Mouse (Mus musculus) liver, embryonic 12.5 days (tissue): ENCODE measurements around the gene Cd96. TPM values are rescaled to one million over a fixed set of nuclear protein-coding genes. Genes with fewer than 3 reads are reported as not detected.

ENCODE experiments used
- ATAC-seq: fragments of 200-750 bp; cut with Nextera tagmentation; 2 replicates; pipeline ENCODE4 v1.8.0; 2017; ENCODE audit warnings: moderate number of reproducible peaks, mild to moderate bottlenecking, moderate library complexity
- H3K27ac ChIP-seq: fragments of 300-500 bp; sonication (generic); 2 replicates; pipeline ENCODE4 v1.5.1; 2016; ENCODE audit warnings: mild to moderate bottlenecking
- H3K27me3 ChIP-seq: fragments of 300-500 bp; sonication (generic); replicated peaks from 2 replicates; pipeline ENCODE4 v1.6.1; 2016; ENCODE audit warnings: mild to moderate bottlenecking, moderate library complexity
- H3K36me3 ChIP-seq: fragments of 300-500 bp; sonication (generic); 2 replicates; pipeline ENCODE4 v1.6.1; 2016; ENCODE audit warnings: mild to moderate bottlenecking, moderate library complexity
- H3K4me1 ChIP-seq: fragments of 300-500 bp; sonication (generic); 2 replicates; pipeline ENCODE4 v1.6.1; 2016
- H3K4me2 ChIP-seq: fragments of 300-500 bp; sonication (generic); 2 replicates; pipeline ENCODE4 v1.6.1; 2016; ENCODE audit warnings: mild to moderate bottlenecking, moderate library complexity
- H3K4me3 ChIP-seq: fragments of 300-500 bp; sonication (generic); 2 replicates; pipeline ENCODE4 v1.5.1; 2016; ENCODE audit warnings: mild to moderate bottlenecking, moderate library complexity
- H3K9ac ChIP-seq: fragments of 300-500 bp; sonication (generic); 2 replicates; pipeline ENCODE4 v1.6.1; 2016; ENCODE audit warnings: mild to moderate bottlenecking, moderate library complexity
- H3K9me3 ChIP-seq: fragments of 300-500 bp; sonication (generic); replicated peaks from 2 replicates; pipeline ENCODE4 v1.6.1; 2016; ENCODE audit warnings: mild to moderate bottlenecking, moderate library complexity
- WGBS: fragments of 180-500 bp; shearing (Covaris S2); methylation state at CpG from one replicate; pipeline ENCODE4 v1.1.7; 2016; ENCODE audit not compliant: insufficient replicate concordance; 5-methylcytosine and 5-hydroxymethylcytosine counted together
- polyA plus RNA-seq: library from polyadenylated mRNA; unstranded; fragments of >200 nt; fragmentation: Nextera tagmentation; extraction: Ambion mirVana; gene quantifications from 2 replicates; pipeline ENCODE4 v1.2.1, GENCODE M21; 2016

Cd96 gene
- polyA plus RNA-seq, 1 experiment from 2014 or later: 0.15 TPM

DNA sequence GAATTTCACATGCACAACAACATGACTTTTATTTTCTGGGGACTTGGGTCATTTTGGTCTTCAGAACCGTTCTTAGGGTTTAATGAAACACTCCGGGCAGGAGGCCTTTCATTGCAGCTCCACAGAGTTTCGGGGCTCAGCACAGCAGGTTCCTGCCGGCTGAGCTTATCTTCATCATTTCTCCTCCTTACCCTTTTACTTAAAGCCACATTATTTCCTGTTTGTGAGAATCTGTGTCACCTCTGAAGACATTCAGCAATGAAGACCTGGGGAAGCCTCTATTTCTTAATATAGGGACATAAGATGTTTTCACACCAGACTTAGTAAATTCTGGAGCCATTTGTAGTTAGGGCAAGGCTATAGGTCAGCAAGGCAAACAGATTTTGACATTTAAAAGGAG, 12.6 kb downstream of the Cd96 start:
- no peaks in the 10 kb centered on the region for H3K36me3 ChIP-seq
- no peak overlapping the region for H3K9ac ChIP-seq

DNA sequence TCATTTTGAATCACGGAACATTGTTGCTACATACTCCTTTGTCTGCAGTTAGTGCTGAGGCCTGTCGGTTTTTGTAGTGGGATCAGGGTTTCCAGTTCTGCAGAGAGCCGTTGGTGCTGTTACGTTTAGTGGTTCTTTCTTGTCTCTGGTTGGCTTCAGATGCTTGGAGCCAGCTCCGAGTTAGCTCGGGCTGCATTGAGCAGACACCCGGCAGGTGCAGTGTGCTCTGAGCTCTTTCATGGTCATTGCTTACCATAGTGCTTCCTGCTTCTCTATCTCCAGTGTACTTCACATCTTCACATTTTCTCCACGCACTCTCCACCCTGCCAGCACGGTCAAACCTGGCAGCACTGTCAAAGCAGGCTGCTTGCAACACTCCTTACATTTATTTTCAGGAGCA, 15.6 kb downstream of the Cd96 start:
- Histone ChIP-seq H3K9me3 (no peaks in the 10 kb centered on the region), H3K27ac (no peak overlapping the region), H3K36me3 (no peaks in the 10 kb centered on the region), H3K9ac (no peak overlapping the region), H3K27me3 (no peaks in the 10 kb centered on the region), H3K4me2 (no peak overlapping the region), H3K4me1 (no peaks in the 10 kb centered on the region), H3K4me3 (no peak overlapping the region)
- ATAC-seq: no peak
- 60% methylated on average over 9 of the region's 9 CpGs for WGBS

More for the DNA sequence above, 12.6 kb downstream of the Cd96 start:
- Histone ChIP-seq H3K9me3 (no peaks in the 10 kb centered on the region), H3K27me3 (no peaks in the 10 kb centered on the region), H3K27ac (no peak overlapping the region), H3K4me1 (no peaks in the 10 kb centered on the region), H3K4me2 (no peak overlapping the region), H3K4me3 (no peak overlapping the region)
- no peak for ATAC-seq
- 27% methylated on average over 4 of the region's 4 CpGs for WGBS

DNA sequence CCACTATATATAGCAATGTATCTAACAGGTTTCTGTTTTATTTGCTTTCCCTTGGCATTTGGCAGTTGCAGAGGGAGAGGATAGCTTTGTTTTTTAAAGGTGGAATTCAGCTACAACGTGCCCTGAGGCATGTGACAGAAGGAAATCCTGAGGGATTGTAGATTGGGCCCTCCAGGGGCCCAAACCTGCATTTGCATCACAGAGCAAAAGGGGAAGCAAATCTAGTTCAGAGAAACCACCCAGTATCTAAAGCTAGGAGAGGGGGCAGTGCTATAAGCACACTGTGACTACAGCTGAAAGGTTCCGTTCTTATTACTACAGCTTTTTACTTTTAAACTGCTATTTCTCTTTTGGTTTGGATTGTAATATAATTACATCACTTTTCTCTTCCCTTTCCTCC, 18.3 kb downstream of the Cd96 start:
- WGBS: 20% methylated on average over 2 of the region's 2 CpGs
- ATAC-seq: no peak
- no peaks in the 10 kb centered on the region for H3K4me1 ChIP-seq

GRCm38 (mm10) chr16:46100286-46100685, 19.8 kb downstream of the Cd96 start:
- H3K9me3 ChIP-seq: no peaks in the 10 kb centered on the region
- no peaks in the 10 kb centered on the region for H3K27me3 ChIP-seq
- no peak overlapping the region for H3K27ac ChIP-seq
- H3K4me2 ChIP-seq: no peak overlapping the region
- no peak overlapping the region for H3K9ac ChIP-seq
- H3K36me3 ChIP-seq: no peaks in the 10 kb centered on the region
- ATAC-seq: no peak
- WGBS: 47% methylated on average over 2 of the region's 2 CpGs
- H3K4me3 ChIP-seq: no peak overlapping the region
- no peaks in the 10 kb centered on the region for H3K4me1 ChIP-seq

More for the DNA sequence above, 18.3 kb downstream of the Cd96 start:
- no peaks in the 10 kb centered on the region for H3K27me3 ChIP-seq
- H3K4me3 ChIP-seq: no peak overlapping the region
- H3K36me3 ChIP-seq: no peaks in the 10 kb centered on the region
- no peak overlapping the region for H3K27ac ChIP-seq
- no peak overlapping the region for H3K4me2 ChIP-seq
- H3K9ac ChIP-seq: no peak overlapping the region
- H3K9me3 ChIP-seq: no peaks in the 10 kb centered on the region

- Histone ChIP-seq H3K4me3 (no peak overlapping the region), H3K27me3 (no peaks in the 10 kb centered on the region), H3K9ac (no peak overlapping the region), H3K36me3 (no peaks in the 10 kb centered on the region), H3K9me3 (no peaks in the 10 kb centered on the region), H3K4me1 (no peaks in the 10 kb centered on the region), H3K27ac (no peak overlapping the region), H3K4me2 (no peak overlapping the region)
- ATAC-seq: no peak
- WGBS: 65% methylated on average over 9 of the region's 9 CpGs
Observed at GRCm38 (mm10) chr16:46097421-46097820, 22.6 kb downstream of the Cd96 start.

- Histone ChIP-seq H3K9me3 (no peaks in the 10 kb centered on the region), H3K36me3 (no peaks in the 10 kb centered on the region), H3K4me2 (no peak overlapping the region), H3K4me3 (no peak overlapping the region), H3K27me3 (no peaks in the 10 kb centered on the region), H3K9ac (no peak overlapping the region), H3K4me1 (no peaks in the 10 kb centered on the region), H3K27ac (no peak overlapping the region)
- ATAC-seq: no peak
- 59% methylated on average over 2 of the region's 2 CpGs for WGBS
Observed at GRCm38 (mm10) chr16:46094478-46094877, 25.6 kb downstream of the Cd96 start.

DNA sequence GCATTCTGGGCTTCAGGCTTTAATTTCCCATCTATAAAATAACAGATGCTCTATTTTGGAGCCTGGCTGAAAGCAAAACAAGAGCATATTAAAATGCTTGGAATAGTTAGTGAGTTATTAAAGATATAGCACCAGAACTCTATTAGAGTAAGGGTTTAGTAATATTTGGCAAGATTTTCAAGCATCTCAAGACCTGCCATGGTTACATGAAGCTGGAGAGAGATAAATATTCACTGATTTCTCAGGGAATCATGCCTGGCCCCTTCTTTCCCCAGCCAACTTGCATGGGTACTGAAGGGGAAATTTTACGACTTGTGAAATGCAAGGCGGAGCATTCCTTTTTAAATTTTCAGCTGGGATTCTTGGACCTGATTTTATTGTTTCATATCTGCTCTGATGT, 27.1 kb downstream of the Cd96 start:
- no peak for ATAC-seq
- Histone ChIP-seq H3K27ac (no peak overlapping the region), H3K4me2 (no peak overlapping the region), H3K4me3 (no peak overlapping the region), H3K27me3 (no peaks in the 10 kb centered on the region), H3K9me3 (no peaks in the 10 kb centered on the region), H3K4me1 (no peaks in the 10 kb centered on the region), H3K9ac (no peak overlapping the region), H3K36me3 (no peaks in the 10 kb centered on the region)
- WGBS: 87% methylated on average over 2 of the region's 2 CpGs

DNA sequence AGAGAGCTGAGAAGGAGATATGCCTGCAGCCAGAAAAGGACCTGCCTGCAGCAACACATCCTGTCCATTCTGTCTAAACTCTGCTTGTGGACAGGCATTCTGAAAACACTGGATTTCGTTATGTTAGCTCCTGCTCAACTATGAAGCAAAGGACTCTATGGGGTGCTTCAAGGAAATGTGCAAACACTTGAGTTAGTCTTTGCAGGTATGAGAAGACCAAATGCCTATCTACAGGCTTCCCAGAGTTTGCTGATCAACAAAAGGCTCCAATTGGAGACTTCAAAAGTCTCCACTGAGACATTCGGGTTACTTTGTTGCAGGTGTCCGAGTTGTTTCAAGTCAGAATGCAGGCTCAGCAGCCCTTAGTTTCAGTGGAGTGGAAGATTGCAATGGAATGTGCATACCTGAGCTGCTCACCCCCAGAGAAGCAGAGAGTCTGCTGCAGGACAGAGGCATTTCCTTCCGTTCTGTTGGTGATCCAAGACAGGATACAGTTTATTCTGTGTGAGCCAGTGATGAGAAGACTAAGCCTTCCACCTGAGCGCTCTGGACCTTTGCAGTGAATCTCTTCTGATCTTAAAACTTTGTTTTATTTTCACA, 33.1 kb downstream of the Cd96 start:
- H3K4me2 ChIP-seq: no peak overlapping the region
- no peak overlapping the region for H3K27ac ChIP-seq
- 62% methylated on average over 5 of the region's 5 CpGs for WGBS
- H3K4me3 ChIP-seq: no peak overlapping the region
- H3K9me3 ChIP-seq: no peaks in the 10 kb centered on the region
- H3K9ac ChIP-seq: no peak overlapping the region
- no peak for ATAC-seq
- H3K36me3 ChIP-seq: no peaks in the 10 kb centered on the region
- H3K4me1 ChIP-seq: no peaks in the 10 kb centered on the region
- H3K27me3 ChIP-seq: no peaks in the 10 kb centered on the region

DNA sequence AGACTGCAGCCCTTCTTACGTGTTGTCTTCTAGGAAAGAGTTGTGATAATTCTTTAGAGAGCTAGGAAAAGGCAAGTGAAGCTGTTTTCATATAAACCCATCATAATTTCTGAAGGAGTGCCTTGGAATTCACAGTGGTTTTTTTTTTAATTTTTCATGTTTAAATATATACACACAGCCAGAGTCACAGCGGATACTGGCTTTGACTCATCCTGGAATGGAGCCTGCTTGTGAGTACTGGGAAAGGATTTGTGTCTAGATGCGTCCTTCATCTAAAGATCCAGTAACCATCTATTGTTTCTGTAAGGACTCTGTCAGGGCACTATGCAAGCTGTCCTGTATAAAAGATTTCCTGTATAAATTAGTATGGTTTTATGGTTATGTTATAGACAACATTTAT, 52.1 kb downstream of the Cd96 start:
- 65% methylated on average over 3 of the region's 3 CpGs for WGBS
- H3K36me3 ChIP-seq: no peaks in the 10 kb centered on the region
- ATAC-seq: no peak
- H3K9ac ChIP-seq: no peak overlapping the region
- no peaks in the 10 kb centered on the region for H3K4me1 ChIP-seq
- H3K4me3 ChIP-seq: no peak overlapping the region
- no peaks in the 10 kb centered on the region for H3K27me3 ChIP-seq
- no peaks in the 10 kb centered on the region for H3K9me3 ChIP-seq
- no peak overlapping the region for H3K27ac ChIP-seq
- no peak overlapping the region for H3K4me2 ChIP-seq

DNA sequence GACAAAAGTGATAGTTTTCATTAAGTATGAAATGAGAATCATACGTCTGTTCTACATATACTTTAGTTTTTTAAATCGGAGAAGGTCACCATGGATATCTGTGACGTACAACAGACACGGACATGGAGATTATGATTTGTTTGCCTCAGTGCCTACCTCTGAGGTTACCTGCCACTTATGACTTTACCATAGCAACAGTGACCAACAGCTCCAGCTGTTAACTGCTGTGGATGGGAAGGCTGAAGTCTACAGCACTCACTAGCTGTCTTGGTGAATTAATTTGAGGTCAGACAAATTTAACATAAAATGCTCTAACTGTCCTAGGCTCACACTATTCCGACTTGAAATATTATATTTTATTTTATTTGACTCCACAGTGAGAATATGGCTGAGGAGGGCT, 56.8 kb downstream of the Cd96 start:
- H3K27ac ChIP-seq: no peak overlapping the region
- 82% methylated on average over 5 of the region's 5 CpGs for WGBS
- no peaks in the 10 kb centered on the region for H3K9me3 ChIP-seq
- H3K9ac ChIP-seq: no peak overlapping the region
- ATAC-seq: no peak
- no peak overlapping the region for H3K4me3 ChIP-seq
- no peaks in the 10 kb centered on the region for H3K27me3 ChIP-seq
- no peaks in the 10 kb centered on the region for H3K4me1 ChIP-seq
- H3K36me3 ChIP-seq: no peaks in the 10 kb centered on the region
- H3K4me2 ChIP-seq: no peak overlapping the region

DNA sequence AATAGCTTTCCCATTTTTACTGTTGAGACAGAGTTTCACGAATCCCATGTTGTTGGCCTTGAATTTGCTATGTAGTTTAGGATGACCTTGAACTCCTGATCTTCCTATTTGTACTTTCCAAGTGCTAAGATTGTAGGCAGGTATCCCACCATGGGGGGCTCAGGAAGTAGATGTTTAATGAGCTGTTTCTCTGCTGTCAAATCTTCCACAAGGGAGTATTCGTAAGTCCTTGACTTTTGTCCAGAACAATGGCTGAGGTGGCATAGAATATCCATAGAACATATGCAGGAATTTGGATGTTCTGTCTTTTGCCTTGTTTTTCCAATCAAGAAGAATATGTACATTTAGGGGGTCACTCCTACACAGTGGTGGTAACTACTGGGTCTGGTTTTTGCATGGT, 73.1 kb downstream of the Cd96 start:
- H3K4me3 ChIP-seq: no peak overlapping the region
- WGBS: 67% methylated on average over 2 of the region's 2 CpGs
- H3K4me1 ChIP-seq: no peaks in the 10 kb centered on the region
- H3K27me3 ChIP-seq: no peaks in the 10 kb centered on the region
- no peaks in the 10 kb centered on the region for H3K9me3 ChIP-seq
- H3K4me2 ChIP-seq: no peak overlapping the region
- H3K27ac ChIP-seq: no peak overlapping the region
- no peaks in the 10 kb centered on the region for H3K36me3 ChIP-seq
- no peak for ATAC-seq
- H3K9ac ChIP-seq: no peak overlapping the region

DNA sequence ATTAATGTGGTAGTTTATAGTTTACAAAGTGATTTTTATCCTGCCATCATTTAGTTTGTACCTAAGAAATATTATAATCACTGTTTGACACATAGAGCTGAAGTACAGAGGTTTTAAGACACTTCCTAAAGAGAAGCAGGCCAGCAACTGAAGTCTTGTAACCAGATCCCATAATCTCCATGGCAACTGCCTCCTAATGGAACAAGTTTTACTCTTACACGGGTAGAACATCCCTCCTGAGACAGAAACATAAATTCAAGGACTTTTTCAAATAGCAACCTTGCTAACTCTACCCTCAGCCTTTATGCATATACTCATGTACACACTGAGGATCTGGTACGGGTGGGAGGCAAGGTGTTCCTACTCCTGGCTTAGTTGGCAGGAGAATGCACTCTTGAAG, 83.8 kb downstream of the Cd96 start:
- 47% methylated on average over 2 of the region's 2 CpGs for WGBS
- no peaks in the 10 kb centered on the region for H3K4me1 ChIP-seq

DNA sequence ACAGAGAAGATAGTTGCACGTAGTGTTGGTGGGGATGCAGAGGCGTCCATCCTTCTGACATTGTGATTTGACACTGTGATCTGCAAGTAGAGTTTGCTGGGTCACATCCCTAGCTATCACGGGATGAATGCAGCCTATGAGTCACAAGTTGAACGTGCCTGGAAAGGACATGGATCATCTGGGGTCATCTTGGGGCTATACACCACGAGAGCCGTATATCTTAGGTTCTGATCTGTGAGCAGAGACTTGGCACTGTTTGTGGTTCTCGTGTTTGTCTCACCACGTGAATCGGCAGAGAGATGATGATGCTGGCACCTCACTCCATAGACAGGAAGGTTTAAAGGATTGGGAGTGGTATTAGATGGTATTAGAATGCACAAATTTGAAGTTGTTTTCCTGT, 86.2 kb downstream of the Cd96 start:
- Histone ChIP-seq H3K4me2 (no peak overlapping the region), H3K4me1 (no peaks in the 10 kb centered on the region), H3K9ac (no peak overlapping the region), H3K36me3 (no peaks in the 10 kb centered on the region), H3K27me3 (no peaks in the 10 kb centered on the region), H3K27ac (no peak overlapping the region), H3K4me3 (no peak overlapping the region), H3K9me3 (no peaks in the 10 kb centered on the region)
- ATAC-seq: no peak
- 54% methylated on average over 9 of the region's 9 CpGs for WGBS

More for the DNA sequence above, 83.8 kb downstream of the Cd96 start:
- no peaks in the 10 kb centered on the region for H3K36me3 ChIP-seq
- H3K4me2 ChIP-seq: no peak overlapping the region
- H3K9me3 ChIP-seq: no peaks in the 10 kb centered on the region
- no peak overlapping the region for H3K27ac ChIP-seq
- no peak overlapping the region for H3K4me3 ChIP-seq
- no peak overlapping the region for H3K9ac ChIP-seq
- ATAC-seq: no peak
- no peaks in the 10 kb centered on the region for H3K27me3 ChIP-seq
